Mouse (Mus musculus) ES-Bruce4 (cell line): ENCODE results near the gene Cpa2.

ENCODE experiments used
- EP300 ChIP-seq: IDR thresholded peaks from 2 replicates; pipeline ENCODE4 v1.6.1; 2011; ENCODE audit warnings: low read depth, low read length; ENCODE audit not compliant: insufficient read depth
- POLR2A ChIP-seq: IDR thresholded peaks from one replicate; pipeline ENCODE4 v1.8.1; 2011; ENCODE audit warnings: low read length; ENCODE audit not compliant: insufficient read depth

- TF ChIP-seq EP300 (no peak), POLR2A (no peak)
These were observed 50.5 kb downstream of the Cpa2 start for GRCm38 (mm10) chr6:30591851-30592404.
